Mouse (Mus musculus): ENCODE results near the gene Prdm2.

DNA sequence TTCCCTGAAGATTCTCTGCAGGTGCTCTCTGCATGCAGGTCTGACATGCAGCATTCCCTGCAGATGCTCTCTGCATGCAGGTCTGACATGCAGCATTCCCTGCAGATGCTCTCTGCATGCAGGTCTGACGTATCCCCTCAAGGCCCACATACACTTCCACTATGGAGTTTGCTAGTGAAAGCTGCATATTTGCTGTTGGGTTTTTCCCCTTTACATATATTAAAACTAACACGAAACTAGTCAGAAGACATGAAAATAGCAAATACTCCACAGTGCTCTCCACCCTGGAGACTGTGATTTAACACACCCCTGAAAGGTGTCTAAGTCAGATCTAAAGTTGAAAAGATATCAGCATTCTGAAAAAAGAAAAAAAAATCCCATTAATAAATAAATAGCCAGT is 2.8 kb downstream of the Prdm2 start:
- TF ChIP-seq CTCF (IDR thresholded peaks at IDR 0.05; ENCODE audit: control insufficient read depth, insufficient read depth, insufficient read length) = no peak
- no peak for TF ChIP-seq USF1 (IDR thresholded peaks at IDR 0.05; ENCODE audit: low read depth)
- no peak for TF ChIP-seq MYOG (IDR thresholded peaks at IDR 0.05; ENCODE audit: control insufficient read depth, extremely low read depth, insufficient read length)
- TF ChIP-seq MAX (IDR thresholded peaks at IDR 0.05) = no peak
- no peak for TF ChIP-seq CEBPB (IDR thresholded peaks at IDR 0.05; ENCODE audit: low read depth)
- no peak for TF ChIP-seq MYOD1 (IDR thresholded peaks at IDR 0.05; ENCODE audit: control insufficient read depth, insufficient read length, low read depth)

Measured in C2C12 (cell line).